Mouse (Mus musculus) layer of hippocampus, adult 6 months (tissue): Measurements from ENCODE around the gene Svs6. TPM values are rescaled to one million over a fixed set of nuclear protein-coding genes. Genes with fewer than 3 reads are reported as not detected.

ENCODE experiments used
- long read RNA-seq, 2 experiments: library from polyadenylated mRNA; unstranded; transcript quantifications; one replicate each; pipeline ENCODE4 v2.0.0; 2019 to 2020
- microRNA-seq: library from miRNA; unstranded; fragments of <30 nt; microRNA quantifications from one replicate; pipeline ENCODE4 v1.2.0, GENCODE M21; 2020
- polyA plus RNA-seq: library from polyadenylated mRNA; unstranded; fragments of <200 nt; fragmentation: Nextera tagmentation; gene quantifications from 2 replicates; pipeline ENCODE4 v1.2.3, GENCODE M21; 2021

Svs6 gene
- polyA plus RNA-seq = not detected in 2 replicates
- long read RNA-seq, experiment 1 = 0 reads
- long read RNA-seq, experiment 2 = 0 reads

DNA sequence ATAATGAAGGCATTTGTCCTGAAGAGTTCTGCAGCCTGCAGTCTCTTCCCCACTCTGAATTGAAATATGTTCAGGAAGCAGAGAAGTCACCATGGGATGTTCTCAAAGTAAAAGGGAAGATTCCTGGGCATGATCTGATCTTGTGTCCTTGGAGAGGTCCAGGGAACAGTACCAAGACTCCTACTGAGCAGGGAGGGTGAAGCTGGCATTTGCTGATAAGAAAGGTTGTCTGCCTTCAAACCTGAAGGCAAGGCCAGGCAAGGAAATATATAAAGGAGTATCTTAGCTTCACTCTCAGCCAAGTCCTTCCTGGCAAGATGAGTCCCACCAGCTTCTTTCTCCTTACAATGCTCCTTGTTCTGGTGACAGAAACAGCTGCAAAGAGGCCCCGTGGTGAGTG is at the start of gene Svs6:
Gene Svs6 (plus strand): TSS at position 301 of the 400 bp plus-strand sequence.

DNA sequence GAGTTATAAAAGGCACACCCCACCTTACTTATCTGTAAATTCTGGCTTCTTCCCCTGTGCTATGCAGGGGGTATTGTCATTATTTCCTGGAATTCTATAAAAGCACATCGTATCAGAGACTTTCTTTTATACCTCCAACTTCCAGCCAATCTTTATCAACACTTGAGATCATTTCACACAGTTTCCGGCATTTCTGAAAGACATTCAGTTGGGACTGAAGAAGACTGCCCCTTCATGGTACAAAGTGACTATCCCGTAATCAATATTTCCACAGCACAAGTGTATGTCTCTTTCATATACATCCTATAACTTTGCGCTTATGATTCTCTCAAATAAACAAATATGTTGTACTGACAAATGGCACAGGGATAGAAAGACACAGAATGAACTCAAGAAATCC is 38.2 kb upstream of the Svs6 start, which contains the start of gene Svs4:
Gene Svs4 (minus strand): TSS at position 101 of the 400 bp plus-strand sequence.

DNA sequence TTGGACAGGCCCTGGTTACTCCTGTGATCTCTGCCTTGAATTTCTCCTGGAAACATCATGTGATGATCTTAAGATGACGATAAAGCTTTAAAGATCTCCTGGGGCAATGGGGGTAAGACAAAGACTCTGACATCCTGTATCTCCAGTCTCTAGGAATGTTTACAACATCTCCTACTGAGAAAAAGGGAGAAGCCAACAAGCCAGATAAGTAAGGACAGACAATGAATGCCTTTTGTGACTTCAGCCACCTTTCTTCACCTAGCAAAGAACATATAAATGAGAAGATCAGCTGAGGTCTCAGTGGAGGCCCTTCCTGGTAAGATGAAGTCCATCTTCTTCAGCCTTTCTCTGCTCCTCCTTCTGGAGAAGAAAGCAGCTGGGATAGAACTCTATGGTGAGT is 27.6 kb upstream of the Svs6 start, which contains the start of gene Svs3a:
Gene Svs3a (plus strand): TSS at position 301 of the 400 bp plus-strand sequence.

DNA sequence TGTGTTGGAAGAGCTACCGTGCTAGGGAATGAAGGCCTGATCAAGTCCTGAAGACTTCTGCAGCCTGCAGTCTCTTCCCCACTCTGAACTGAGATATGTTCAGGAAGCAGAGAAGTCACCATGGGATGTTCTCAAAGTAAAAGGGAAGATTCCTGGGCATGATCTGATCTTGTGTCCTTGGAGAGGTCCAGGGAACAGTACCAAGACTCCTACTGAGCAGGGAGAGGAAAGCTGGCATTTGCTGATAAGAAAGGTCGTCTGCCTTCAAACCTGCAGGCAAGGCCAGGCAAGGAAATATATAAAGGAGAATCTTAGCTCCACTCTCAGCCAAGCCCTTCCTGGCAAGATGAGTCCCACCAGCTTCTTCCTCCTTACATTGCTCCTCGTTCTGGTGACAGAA is 15.9 kb downstream of the Svs6 start, which contains the start of gene Svs5:
Gene Svs5 (plus strand): TSS at position 301 of the 400 bp plus-strand sequence.

Small RNA genes lying within 50 kb of the gene (microRNA-seq; reads per million reads assigned to microRNA genes)
- not detected for gene Mir7678

Other genes starting within 250 kb of the Svs6 start
- 18.7 and 21.7 TPM in 2 replicates for gene Stk4, start 246.4 kb upstream of the Svs6 start, polyA plus RNA-seq
- gene Tomm34, start 245.6 kb upstream of the Svs6 start, polyA plus RNA-seq = 139 and 143 TPM in 2 replicates
- gene Kcns1, start 145.6 kb upstream of the Svs6 start, polyA plus RNA-seq = 4.2 and 5.7 TPM in 2 replicates
- not detected in 2 replicates for gene Wfdc5, start 134.0 kb upstream of the Svs6 start, polyA plus RNA-seq
- gene Wfdc12, start 126.1 kb upstream of the Svs6 start, polyA plus RNA-seq = not detected in 2 replicates
- gene Wfdc15a, start 116.6 kb upstream of the Svs6 start, polyA plus RNA-seq = not detected in 2 replicates
- not detected in 2 replicates for gene Wfdc15b, start 95.1 kb upstream of the Svs6 start, polyA plus RNA-seq
- gene Svs2, start 78.3 kb upstream of the Svs6 start, polyA plus RNA-seq = not detected in 2 replicates
- gene Svs3b, start 60.1 kb upstream of the Svs6 start, polyA plus RNA-seq = not detected in 2 replicates
- gene Svs4, start 38.3 kb upstream of the Svs6 start, polyA plus RNA-seq = not detected in 2 replicates
- gene Svs3a, start 27.5 kb upstream of the Svs6 start, polyA plus RNA-seq = not detected in 2 replicates
- gene Svs5, start 16.0 kb downstream of the Svs6 start, polyA plus RNA-seq = not detected in 2 replicates
- gene Slpi, start 72.3 kb downstream of the Svs6 start, polyA plus RNA-seq = 0.24 and 0.45 TPM in 2 replicates
- gene Rbpjl, start 86.4 kb downstream of the Svs6 start, polyA plus RNA-seq = 0.21 TPM in 2 replicates
- gene Matn4, start 88.4 kb downstream of the Svs6 start, polyA plus RNA-seq = 2.3 and 2.6 TPM in 2 replicates
- 189 and 290 TPM in 2 replicates for gene Sdc4, start 127.1 kb downstream of the Svs6 start, polyA plus RNA-seq
- gene Sys1, start 140.2 kb downstream of the Svs6 start, polyA plus RNA-seq = 122 and 133 TPM in 2 replicates
- 8.3 and 10.1 TPM in 2 replicates for gene Gm20458, start 144.2 kb downstream of the Svs6 start, polyA plus RNA-seq
- not detected in 2 replicates for gene Trp53tg5, start 157.0 kb downstream of the Svs6 start, polyA plus RNA-seq
- 184 and 200 TPM in 2 replicates for gene Dbndd2, start 169.4 kb downstream of the Svs6 start, polyA plus RNA-seq
- 48.8 and 68.4 TPM in 2 replicates for gene Pigt, start 180.8 kb downstream of the Svs6 start, polyA plus RNA-seq
- 0.52 and 8.3 TPM in 2 replicates for gene Wfdc2, start 245.7 kb downstream of the Svs6 start, polyA plus RNA-seq